17 mouse cellular contexts compared by ENCODE assay signal in genomic region chr2:180248947-180249660, GRCm38 (mm10). TPM values are rescaled to one million over a fixed set of nuclear protein-coding genes. Genes with fewer than 3 reads are reported as not detected.
A peak's percentile ranks its signal among the peaks of the same experiment; 100 is the strongest.
DNase-seq lines count a peak whose midpoint lies in the region; ATAC-seq lines count a peak whose summit lies in the region.
"Had no signal": no experiment of that assay in that cellular context is flagged by ENCODE, and none has a peak within 500 bp of the region (broad histone marks: within the 10 kb centered on the region; RNA-seq: fewer than 3 reads in every experiment).

No protein-coding gene starts in this region.

- H3K9ac ChIP-seq in liver, embryonic 11.5 days (ENCODE audit: low read depth, low read length): no peak overlapping the region
- H3K9ac ChIP-seq: hindbrain, embryonic 15.5 days; limb, embryonic 13.5 days had no signal

- H3K4me1 ChIP-seq in liver, embryonic 11.5 days (replicated peaks; ENCODE audit: control insufficient read depth, insufficient read depth, low read length): peaks cover 3% of the 10 kb centered on the region; the same call in 1 of the 2 replicates
- H3K4me1 ChIP-seq: limb, embryonic 13.5 days had no signal

- DNase-seq in embryo, embryonic 10 days (ENCODE audit: low spot score): peak; percentile 21
- no peak for DNase-seq in embryo, embryonic 10.5 days (ENCODE audit: low spot score)
- peak; percentile 45 for DNase-seq in urinary bladder, postnatal 14 days (ENCODE audit: low spot score)
- DNase-seq in urinary bladder, postnatal 25 days (ENCODE audit: low spot score): no peak
- no peak for DNase-seq in liver, embryonic 11.5 days (ENCODE audit: low spot score)
- no peak for DNase-seq in left cerebral cortex, postnatal 25 days (ENCODE audit: low spot score in 2 of 2)
- no peak for DNase-seq in spleen, adult 18-20 months
- DNase-seq: adrenal gland, adult 2 months; embryo, embryonic 11 days; thymus, adult 18-20 months had no signal

- no peaks in the 10 kb centered on the region for H3K9me3 ChIP-seq in liver, embryonic 11.5 days (ENCODE audit: control insufficient read depth, low read length)
- H3K9me3 ChIP-seq: hindbrain, embryonic 15.5 days; limb, embryonic 13.5 days had no signal

- H3K27ac ChIP-seq in liver, embryonic 11.5 days (ENCODE audit: low read depth, low read length): no peak overlapping the region
- H3K27ac ChIP-seq: hindbrain, embryonic 15.5 days; limb, embryonic 13.5 days had no signal

- H3K36me3 ChIP-seq in liver, embryonic 11.5 days (ENCODE audit: control insufficient read depth, insufficient read depth, low read length): no peaks in the 10 kb centered on the region
- H3K36me3 ChIP-seq: hindbrain, embryonic 15.5 days; limb, embryonic 13.5 days had no signal

- H3K27me3 ChIP-seq in liver, embryonic 11.5 days (replicated peaks; ENCODE audit: control insufficient read depth, insufficient read depth, low read length): no peaks in the 10 kb centered on the region
- H3K27me3 ChIP-seq: hindbrain, embryonic 15.5 days; limb, embryonic 13.5 days had no signal

- H3K4me3 ChIP-seq in liver, embryonic 11.5 days (ENCODE audit: low read depth, low read length): no peak overlapping the region
- H3K4me3 ChIP-seq: hindbrain, embryonic 15.5 days; limb, embryonic 13.5 days; myocyte had no signal

- 62% methylated on average over 9 of the region's 9 CpGs for WGBS in liver, embryonic 11.5 days

- peak; percentile 48 for ATAC-seq in liver, embryonic 11.5 days (replicated peaks; ENCODE audit: low FRiP score)
- no peak for ATAC-seq in megakaryocyte, adult 5-6 weeks (ENCODE audit: poor library complexity, severe bottlenecking)

- H3K4me2 ChIP-seq in liver, embryonic 11.5 days: peak overlapping the region; percentile 13; the same call in 1 of the 2 replicates
- H3K4me2 ChIP-seq: hindbrain, embryonic 15.5 days; limb, embryonic 13.5 days had no signal

- intact Hi-C loops in left cerebral cortex, postnatal 25 days (cut with DNase I): no loop called here

RNA-seq across cellular contexts. Expression of gene Rps21, which starts 8.1 kb away (rescaled TPM):
- 736 and 852 TPM in 2 replicates for polyA plus RNA-seq in liver, embryonic 11.5 days (2014; fragmentation: Nextera tagmentation; extraction: Ambion mirVana)
- total RNA-seq in megakaryocyte, adult 5-6 weeks (2015): 1,036 and 1,070 TPM in 2 replicates
- 1,935 and 2,289 TPM in 2 replicates for total RNA-seq in megakaryocyte, adult 5-6 weeks (2017)
- total RNA-seq in left cerebral cortex, postnatal 25 days (2021): 100 to 1,000 TPM; 648 to 660 TPM

RNA-seq across cellular contexts. Expression of gene Lama5, which starts 23.4 kb away (rescaled TPM):
- polyA plus RNA-seq in liver, embryonic 11.5 days (2014; fragmentation: Nextera tagmentation; extraction: Ambion mirVana): 10.7 and 15.5 TPM in 2 replicates
- 0.48 and 0.83 TPM in 2 replicates for total RNA-seq in megakaryocyte, adult 5-6 weeks (2015)
- total RNA-seq in megakaryocyte, adult 5-6 weeks (2017): 0.18 and 4.0 TPM in 2 replicates
- 1 to 10 TPM; 6.0 to 6.7 TPM for total RNA-seq in left cerebral cortex, postnatal 25 days (2021)

RNA-seq across cellular contexts. Expression of gene Cables2, which starts 24.2 kb away (rescaled TPM):
- 9.4 and 9.6 TPM in 2 replicates for polyA plus RNA-seq in liver, embryonic 11.5 days (2014; fragmentation: Nextera tagmentation; extraction: Ambion mirVana)
- 16.0 and 16.4 TPM in 2 replicates for total RNA-seq in megakaryocyte, adult 5-6 weeks (2015)
- total RNA-seq in megakaryocyte, adult 5-6 weeks (2017): 12.1 and 12.8 TPM in 2 replicates
- 10 to 100 TPM; 23.9 to 30.4 TPM for total RNA-seq in left cerebral cortex, postnatal 25 days (2021)

RNA-seq across cellular contexts. Expression of gene Rbbp8nl, which starts 40.6 kb away (rescaled TPM):
- 0.10 and 0.16 TPM in 2 replicates for polyA plus RNA-seq in liver, embryonic 11.5 days (2014; fragmentation: Nextera tagmentation; extraction: Ambion mirVana)
- not detected in 2 replicates for total RNA-seq in megakaryocyte, adult 5-6 weeks (2015)
- not detected in 2 replicates for total RNA-seq in megakaryocyte, adult 5-6 weeks (2017)
- not detected for total RNA-seq in left cerebral cortex, postnatal 25 days (2021)
- total RNA-seq: adrenal gland, adult 2 months; layer of hippocampus, postnatal 10 days; megakaryocyte progenitor cell, adult 5-6 weeks had no signal
- polyA plus RNA-seq: adrenal gland, adult 2 months; heart, embryonic 14.5 days; hindbrain, embryonic 15.5 days; myocyte had no signal

Comparison
In these comparisons a context has a peak if more than half of its experiments do, and no peak if none do; other contexts are left out.
1. DNase-seq: peak in embryo, embryonic 10 days (single experiment) and urinary bladder, postnatal 14 days (single experiment); none in embryo, embryonic 10.5 days (single experiment), urinary bladder, postnatal 25 days (single experiment), liver, embryonic 11.5 days (single experiment), left cerebral cortex, postnatal 25 days (0 of 2) and spleen, adult 18-20 months (0 of 2).